Mouse (Mus musculus): Measurements from ENCODE around the gene Klhl29.

The Klhl29 gene

DNA sequence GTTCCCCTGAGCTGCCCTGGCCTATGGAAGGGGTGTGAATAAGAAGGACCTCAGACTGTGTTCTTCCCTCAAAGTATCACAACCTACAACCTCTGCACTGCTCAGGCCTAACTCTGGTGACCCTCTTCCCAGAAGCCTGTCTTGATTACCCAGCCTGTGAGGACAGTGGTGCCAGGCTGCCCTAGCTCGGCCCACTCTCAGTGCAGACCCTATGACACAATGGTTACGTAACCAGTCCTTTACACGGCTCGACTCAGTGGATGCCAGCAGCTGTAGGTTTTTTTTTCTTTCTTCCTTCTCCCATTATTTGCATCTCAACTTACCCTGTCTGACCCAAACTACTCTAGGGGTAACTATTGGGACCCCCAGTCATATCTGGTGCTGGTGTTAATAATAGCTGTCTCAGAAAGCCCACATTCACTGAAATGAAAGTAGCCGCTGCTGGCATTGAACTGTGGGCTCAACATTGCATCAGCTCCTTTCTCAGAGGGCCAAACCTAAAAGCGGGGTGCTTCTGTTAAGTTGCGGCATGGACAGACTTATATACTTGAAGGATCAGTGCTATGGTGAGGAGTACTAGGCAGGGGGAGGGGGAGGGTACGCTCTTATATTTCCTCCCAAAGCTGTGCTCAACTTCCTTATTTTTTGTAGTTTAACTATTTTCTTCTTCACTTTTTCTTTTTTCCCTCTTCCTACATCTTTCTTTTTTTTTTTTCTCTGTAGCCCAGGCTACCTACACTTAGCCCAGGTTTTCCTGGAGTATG lies 152.9 kb downstream of the Klhl29 start:
- no peak for DNase-seq (ENCODE audit: extremely low read depth, low read depth)

GRCm38 (mm10) chr12:5219913-5220575 lies 155.4 kb downstream of the Klhl29 start:
- no peak for DNase-seq (ENCODE audit: extremely low read depth, low read depth)

DNA sequence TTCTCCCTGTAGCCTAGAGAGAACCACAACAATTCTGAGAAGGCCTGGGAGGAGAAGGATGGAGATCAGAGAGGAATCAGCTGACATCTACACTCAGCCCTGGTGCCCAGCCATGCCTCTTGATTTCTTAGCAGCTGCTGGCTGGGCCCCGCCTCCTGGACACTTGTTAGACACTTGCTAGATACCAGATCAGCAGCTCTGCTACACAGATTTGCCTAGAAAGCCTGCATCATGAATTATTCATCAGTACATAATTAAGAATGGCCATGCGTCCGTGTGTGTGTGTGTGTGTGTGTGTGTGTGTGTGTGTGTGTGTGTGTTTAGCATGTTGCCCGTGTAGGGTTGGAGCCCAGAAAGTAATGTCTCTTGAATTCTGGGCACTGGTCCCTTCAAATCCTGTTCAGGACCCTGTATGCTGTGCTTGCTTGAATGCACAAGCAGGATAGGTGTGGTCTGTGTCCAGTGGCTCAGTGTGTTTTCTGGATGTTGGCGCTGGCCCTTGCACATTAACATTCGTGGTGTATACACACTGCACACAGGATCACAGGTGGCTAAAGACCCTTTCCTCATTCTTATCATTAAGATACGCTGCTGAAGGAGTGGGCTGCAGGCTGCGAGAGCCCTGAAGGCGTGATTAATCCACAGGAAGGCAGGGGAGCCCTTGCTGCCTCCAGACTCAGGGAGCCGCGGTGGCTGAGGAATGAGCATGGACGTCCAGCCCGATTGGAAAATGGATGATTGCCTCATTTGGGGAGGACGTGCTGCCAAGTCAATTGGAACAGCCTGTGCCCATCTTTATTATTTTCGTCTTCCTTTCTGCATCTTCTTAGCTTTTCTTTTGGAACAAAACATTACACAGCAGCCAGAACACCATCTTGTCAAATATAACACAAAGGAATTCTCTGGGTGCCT lies 159.4 kb downstream of the Klhl29 start:
- no peak for DNase-seq (ENCODE audit: extremely low read depth, low read depth)

GRCm38 (mm10) chr12:5214266-5214665 lies 161.2 kb downstream of the Klhl29 start:
- no peak for DNase-seq (ENCODE audit: extremely low read depth, low read depth)

DNA sequence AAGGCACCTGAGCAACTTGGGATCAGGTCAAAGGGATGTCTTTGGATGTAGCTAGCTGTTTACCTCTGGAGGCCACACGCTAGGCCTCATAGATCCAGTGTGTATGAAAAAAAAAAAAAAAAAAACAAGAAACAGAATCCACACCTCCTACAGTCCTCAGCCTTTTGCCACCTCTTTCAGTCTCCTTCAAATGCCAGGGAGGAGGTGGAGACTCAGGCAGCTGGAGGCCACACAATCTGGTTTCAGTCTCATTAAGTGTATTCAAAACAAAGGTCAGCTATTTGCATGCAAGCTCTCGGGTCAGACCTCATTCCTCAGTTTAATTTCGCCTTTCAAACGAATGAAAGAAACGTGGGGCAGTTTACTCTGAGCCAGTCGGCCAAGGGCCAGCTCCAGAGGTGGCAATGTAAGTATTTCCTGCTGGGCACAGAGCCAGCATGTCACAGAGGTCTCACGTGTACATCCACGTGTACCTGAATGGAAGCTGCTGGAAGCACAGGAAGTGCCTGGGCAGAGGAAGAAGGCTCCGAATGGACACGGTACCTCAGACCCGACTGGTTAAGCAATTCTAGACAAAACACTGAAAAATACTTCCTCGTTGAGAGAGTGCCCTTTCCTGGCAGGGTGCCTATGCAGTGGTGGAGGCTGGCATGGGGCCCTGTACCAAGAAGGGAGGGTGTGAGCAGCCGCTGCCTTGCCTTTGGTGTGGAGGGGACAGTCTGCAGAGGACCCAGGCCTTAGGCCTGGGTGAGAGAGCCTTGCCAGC lies 162.0 kb downstream of the Klhl29 start:
- DNase-seq (ENCODE audit: extremely low read depth, low read depth): no peak

DNA sequence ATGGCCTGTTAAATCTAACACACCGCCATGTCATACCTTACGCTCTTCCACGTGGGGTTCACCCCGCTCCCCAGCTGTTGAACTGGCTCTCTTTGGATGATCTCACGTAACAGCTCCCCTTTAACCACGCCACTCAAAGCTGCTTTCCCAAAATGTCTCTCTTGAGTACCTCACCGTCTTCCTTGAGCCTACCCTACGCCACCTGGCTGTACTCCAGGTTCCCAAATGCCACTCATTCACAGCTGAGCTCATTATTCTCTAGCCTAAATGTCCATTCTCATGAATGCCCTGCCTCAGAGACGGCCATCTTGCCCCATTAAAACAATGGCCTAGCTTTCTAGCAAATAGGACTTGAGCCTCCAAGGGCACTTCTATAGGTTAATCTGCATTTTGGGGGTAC lies 163.6 kb downstream of the Klhl29 start:
- DNase-seq (ENCODE audit: extremely low read depth, low read depth): no peak

DNA sequence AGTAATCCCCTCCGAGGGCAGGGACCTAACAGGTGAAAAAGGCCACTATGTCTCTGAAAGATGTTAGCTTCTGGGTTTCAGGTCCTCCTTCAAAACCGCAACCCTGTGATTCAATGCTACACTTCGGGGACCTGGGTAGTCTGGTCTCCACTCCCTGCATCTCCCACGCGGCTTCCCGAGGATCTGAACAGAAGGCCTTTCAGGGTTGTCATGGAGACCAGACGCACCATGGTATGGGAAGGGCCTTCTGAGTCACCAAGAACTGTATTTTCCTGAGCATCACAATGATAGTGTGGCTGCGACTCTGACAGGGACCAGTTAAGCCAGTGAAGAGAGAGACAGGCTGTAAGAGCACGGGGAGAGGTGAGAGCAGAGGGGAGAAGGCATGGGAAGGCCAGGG lies 164.7 kb downstream of the Klhl29 start:
- DNase-seq (ENCODE audit: extremely low read depth, low read depth): no peak

GRCm38 (mm10) chr12:5207941-5208905 lies 167.3 kb downstream of the Klhl29 start:
- no peak for DNase-seq (ENCODE audit: extremely low read depth, low read depth)

DNA sequence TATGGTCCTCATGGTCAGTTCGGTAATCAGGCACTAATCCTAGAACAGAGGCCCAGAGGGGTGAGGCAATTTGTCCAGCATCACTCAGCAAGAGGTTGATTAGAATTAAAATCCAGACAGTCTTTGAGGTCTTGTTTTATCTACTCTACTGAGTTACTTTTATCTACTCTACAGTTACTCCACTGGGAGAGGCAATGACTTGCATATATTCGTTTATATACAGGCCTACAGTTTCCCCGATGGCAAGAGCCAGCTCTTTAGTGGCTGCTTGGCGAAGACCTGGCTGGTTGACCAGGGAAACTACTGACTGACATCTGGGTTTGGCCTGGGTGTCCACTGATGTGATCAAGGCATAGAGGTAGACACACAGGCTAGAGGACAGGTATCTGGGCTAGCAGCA lies 168.3 kb downstream of the Klhl29 start:
- DNase-seq (ENCODE audit: extremely low read depth, low read depth): no peak

DNA sequence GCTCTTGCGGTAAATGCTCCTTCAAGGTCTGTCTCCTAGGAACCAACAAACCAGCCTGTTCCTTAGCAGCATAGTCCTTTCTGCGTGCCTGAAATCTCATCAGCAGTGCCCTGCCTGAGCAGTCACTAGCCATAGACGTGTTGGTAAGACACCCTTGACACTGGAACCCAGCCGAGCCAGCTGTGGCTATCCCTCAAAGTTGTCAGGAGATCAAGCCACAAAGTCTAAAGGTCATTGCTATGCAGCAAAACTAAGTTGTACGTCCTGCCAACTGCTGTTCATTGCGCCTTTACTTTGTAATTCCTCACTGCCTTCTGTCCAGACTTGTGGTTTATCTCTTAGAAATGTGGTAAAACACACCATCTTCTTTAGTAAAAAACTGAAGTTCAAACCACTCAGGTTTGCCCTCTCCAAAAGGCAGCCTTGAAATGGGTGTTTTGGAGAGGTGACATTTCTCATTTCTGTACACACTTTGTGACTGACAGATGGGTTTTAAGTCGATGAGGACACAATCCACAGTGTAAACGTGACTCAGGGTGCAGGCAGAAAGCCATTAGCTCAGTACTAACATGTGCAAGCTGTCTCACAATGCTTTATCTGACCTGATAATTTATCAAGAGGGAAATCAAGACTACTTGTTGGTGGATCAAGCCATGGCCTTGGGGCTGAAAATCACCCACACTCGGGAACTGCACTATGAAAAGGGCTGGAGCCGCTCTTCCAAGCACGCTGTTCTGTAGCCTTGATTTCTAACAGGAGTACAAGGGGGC lies 171.2 kb downstream of the Klhl29 start:
- no peak for DNase-seq (ENCODE audit: extremely low read depth, low read depth)

GRCm38 (mm10) chr12:5203385-5203784 lies 172.1 kb downstream of the Klhl29 start:
- DNase-seq (ENCODE audit: extremely low read depth, low read depth): no peak

GRCm38 (mm10) chr12:5198254-5198653 lies 177.2 kb downstream of the Klhl29 start:
- DNase-seq (ENCODE audit: extremely low read depth, low read depth): no peak

DNA sequence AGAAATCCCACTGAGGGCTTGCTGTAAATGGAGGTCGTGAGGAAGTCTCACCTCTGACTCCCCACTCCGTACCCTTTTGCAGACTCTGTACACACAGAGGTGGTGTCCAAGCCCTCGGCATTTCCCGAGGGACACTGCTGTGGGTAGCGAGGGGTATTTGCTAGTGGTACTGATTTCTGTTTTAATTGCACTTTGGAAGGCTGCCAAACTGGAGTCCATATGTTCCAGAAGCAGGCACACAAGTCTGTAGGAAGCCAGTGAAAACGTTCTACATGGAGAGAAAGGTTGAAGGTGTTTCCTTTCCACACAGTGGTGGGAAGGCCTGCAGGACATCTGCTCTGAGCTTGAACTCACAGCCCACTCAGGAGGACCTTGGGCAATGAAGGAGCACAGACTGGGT lies 181.3 kb downstream of the Klhl29 start:
- DNase-seq (ENCODE audit: extremely low read depth, low read depth): no peak

DNA sequence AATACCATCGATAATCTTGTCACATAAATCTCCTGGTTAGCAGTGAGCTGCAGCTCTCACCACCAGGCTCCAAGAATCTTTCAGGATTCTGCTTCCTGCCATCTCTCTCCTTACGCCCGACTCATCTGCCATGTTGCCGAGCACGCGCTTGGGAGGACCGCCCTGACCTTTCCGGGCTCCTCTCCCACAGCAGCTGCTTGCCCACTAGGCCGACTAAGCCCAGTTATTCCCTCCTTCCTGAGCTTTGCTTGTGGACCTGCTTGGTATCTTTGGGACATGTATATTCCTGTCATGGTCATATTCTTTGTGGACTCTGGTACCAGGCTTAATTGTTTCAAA lies 183.1 kb downstream of the Klhl29 start:
- no peak for DNase-seq (ENCODE audit: extremely low read depth, low read depth)

DNA sequence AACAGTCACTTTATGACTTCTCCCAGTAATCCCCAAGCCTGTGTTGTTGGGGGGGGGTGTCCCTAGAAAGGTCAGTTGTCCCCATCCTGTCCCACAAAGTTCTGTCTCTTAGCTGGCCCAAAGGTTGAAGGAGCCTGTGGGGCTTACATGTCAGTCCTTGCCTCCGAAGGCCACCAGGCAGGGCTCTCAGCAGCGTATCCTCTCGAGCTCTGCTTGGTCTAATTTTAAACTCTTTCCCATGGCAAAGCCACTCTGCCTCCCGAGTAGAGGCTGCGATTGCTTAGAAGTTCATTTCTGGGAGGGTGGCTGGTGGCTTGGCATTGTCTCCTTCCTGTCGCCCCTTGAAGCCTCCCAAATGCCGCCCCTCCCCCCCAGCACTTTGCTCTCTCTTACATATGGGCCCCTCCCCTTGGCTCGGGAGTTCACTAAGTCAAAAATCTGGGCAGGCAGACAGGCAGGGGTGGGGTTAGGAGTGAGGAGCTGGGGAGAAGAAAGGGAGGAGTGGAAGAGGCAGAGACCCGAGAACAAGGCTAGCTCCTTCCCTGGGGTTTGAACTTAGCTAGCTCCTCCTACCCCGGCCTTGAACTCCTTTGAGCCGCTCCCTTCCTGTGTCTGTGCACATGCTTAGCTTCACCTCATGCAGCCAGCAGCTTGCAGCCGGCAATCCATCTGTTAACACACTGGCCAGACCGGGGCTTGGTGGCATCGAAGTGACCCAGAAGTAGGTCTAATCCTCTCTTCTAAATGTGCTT lies 183.7 kb downstream of the Klhl29 start:
- DNase-seq (ENCODE audit: extremely low read depth, low read depth): no peak

DNA sequence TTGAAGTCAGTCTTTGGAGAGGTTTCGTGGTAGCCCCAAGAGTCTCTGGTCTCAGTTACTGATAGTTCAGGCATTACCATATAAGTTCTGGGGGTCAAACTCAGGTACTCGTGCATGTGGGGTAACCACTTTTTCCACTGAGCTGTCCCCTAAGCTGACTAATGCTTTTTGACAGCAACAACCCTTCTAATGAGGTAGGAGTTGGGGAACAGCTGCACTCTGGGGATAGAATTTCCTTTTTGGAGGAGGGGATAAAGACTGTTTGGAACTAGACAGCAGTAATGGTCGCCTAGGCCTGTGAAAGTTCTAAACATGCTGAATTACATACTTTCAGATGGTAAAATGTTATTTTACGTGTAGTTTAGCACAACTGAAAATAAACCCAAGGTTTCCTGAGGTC lies 184.3 kb downstream of the Klhl29 start:
- DNase-seq (ENCODE audit: extremely low read depth, low read depth): no peak

- no peak for DNase-seq (ENCODE audit: extremely low read depth, low read depth)
Observed at GRCm38 (mm10) chr12:5189446-5190150, 185.9 kb downstream of the Klhl29 start.

DNA sequence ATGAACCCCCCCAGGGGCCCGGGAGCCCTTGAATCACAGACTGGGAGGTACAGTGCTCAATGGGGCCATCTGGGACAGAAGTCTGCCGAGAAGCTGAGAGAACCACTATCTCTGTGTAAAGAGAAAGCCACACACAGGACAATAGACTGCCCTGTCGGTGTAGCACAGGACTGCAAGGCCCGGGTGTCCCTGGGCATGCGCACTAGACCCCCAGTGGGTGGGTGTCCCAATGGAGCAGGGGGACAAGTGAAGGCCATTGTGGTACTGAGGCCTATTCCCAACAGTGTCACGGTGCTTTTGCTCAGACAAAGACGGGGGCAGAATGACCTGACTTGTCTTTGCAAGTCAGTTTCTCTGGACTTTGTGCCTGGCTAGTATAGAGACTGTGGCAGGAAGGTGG lies 186.6 kb downstream of the Klhl29 start:
- DNase-seq (ENCODE audit: extremely low read depth, low read depth): no peak
